Mouse (Mus musculus): ENCODE data around the gene Fam43a.

Fam43a gene

GRCm38 (mm10) chr16:30627586-30628337 lies 28.2 kb downstream of the Fam43a start:
- DNase-seq (ENCODE audit: extremely low read depth, low read depth, low spot score) = no peak

- no peak for DNase-seq (ENCODE audit: extremely low read depth, low read depth, low spot score)
Measured at GRCm38 (mm10) chr16:30628401-30628800, 28.9 kb downstream of the Fam43a start.

GRCm38 (mm10) chr16:30629509-30629908 lies 30.0 kb downstream of the Fam43a start:
- no peak for DNase-seq (ENCODE audit: extremely low read depth, low read depth, low spot score)

GRCm38 (mm10) chr16:30633906-30634746 lies 34.6 kb downstream of the Fam43a start:
- DNase-seq (ENCODE audit: extremely low read depth, low read depth, low spot score) = no peak

GRCm38 (mm10) chr16:30638586-30638985 lies 39.1 kb downstream of the Fam43a start:
- no peak for DNase-seq (ENCODE audit: extremely low read depth, low read depth, low spot score)

GRCm38 (mm10) chr16:30640591-30640990 lies 41.1 kb downstream of the Fam43a start:
- no peak for DNase-seq (ENCODE audit: extremely low read depth, low read depth, low spot score)

- no peak for DNase-seq (ENCODE audit: extremely low read depth, low read depth, low spot score)
Measured at GRCm38 (mm10) chr16:30641408-30641807, 41.9 kb downstream of the Fam43a start.

GRCm38 (mm10) chr16:30642229-30642628 lies 42.7 kb downstream of the Fam43a start:
- no peak for DNase-seq (ENCODE audit: extremely low read depth, low read depth, low spot score)

GRCm38 (mm10) chr16:30644981-30645380 lies 45.5 kb downstream of the Fam43a start:
- DNase-seq (ENCODE audit: extremely low read depth, low read depth, low spot score) = no peak

GRCm38 (mm10) chr16:30645841-30646558 lies 46.5 kb downstream of the Fam43a start:
- no peak for DNase-seq (ENCODE audit: extremely low read depth, low read depth, low spot score)

- no peak for DNase-seq (ENCODE audit: extremely low read depth, low read depth, low spot score)
Measured at GRCm38 (mm10) chr16:30646856-30647255, 47.3 kb downstream of the Fam43a start.

GRCm38 (mm10) chr16:30651292-30651691 lies 51.8 kb downstream of the Fam43a start:
- DNase-seq (ENCODE audit: extremely low read depth, low read depth, low spot score) = no peak
